Mouse (Mus musculus) liver, embryonic 11.5 days (tissue): Measurements from ENCODE around the gene Gdf11. TPM values are rescaled to one million over a fixed set of nuclear protein-coding genes. Genes with fewer than 3 reads are reported as not detected.

Experiments
- ATAC-seq: fragments of 200-750 bp; cut with Nextera tagmentation; replicated peaks from 2 replicates; pipeline ENCODE4 v1.8.0; 2017; ENCODE audit warnings: moderate number of reproducible peaks, mild to moderate bottlenecking, moderate TSS enrichment, moderate library complexity; ENCODE audit not compliant: low FRiP score
- DNase-seq: peaks from one replicate; pipeline ENCODE4 v3.0.0-alpha.2; 2017; ENCODE audit warnings: low spot score
- H3K27ac ChIP-seq: fragments of 300-500 bp; sonication (generic); 2 replicates; pipeline ENCODE4 v1.5.1; 2014; ENCODE audit warnings: mild to moderate bottlenecking, low read depth, low read length, control low read depth
- H3K27me3 ChIP-seq: fragments of 300-500 bp; sonication (generic); replicated peaks from 2 replicates; pipeline ENCODE4 v1.6.1; 2014; ENCODE audit warnings: low read length, mixed read lengths; ENCODE audit not compliant: control insufficient read depth, insufficient read depth
- H3K36me3 ChIP-seq: fragments of 300-500 bp; sonication (generic); 2 replicates; pipeline ENCODE4 v1.6.1; 2014; ENCODE audit warnings: mild to moderate bottlenecking, low read length, moderate library complexity, mixed read lengths; ENCODE audit not compliant: control insufficient read depth, insufficient read depth
- H3K4me1 ChIP-seq: fragments of 300-500 bp; sonication (generic); replicated peaks from 2 replicates; pipeline ENCODE4 v1.6.1; 2014; ENCODE audit warnings: low read length, mixed read lengths; ENCODE audit not compliant: control insufficient read depth, insufficient read depth
- H3K4me2 ChIP-seq: fragments of 300-500 bp; sonication (generic); 2 replicates; pipeline ENCODE4 v1.6.1; 2014; ENCODE audit warnings: mild to moderate bottlenecking, control low read depth, moderate library complexity
- H3K4me3 ChIP-seq: fragments of 300-500 bp; sonication (generic); 2 replicates; pipeline ENCODE4 v1.5.1; 2014; ENCODE audit warnings: low read depth, low read length, control low read depth
- H3K9ac ChIP-seq: fragments of 300-500 bp; sonication (generic); 2 replicates; pipeline ENCODE4 v1.6.1; 2014; ENCODE audit warnings: low read depth, low read length, control low read depth
- H3K9me3 ChIP-seq: fragments of 300-500 bp; sonication (generic); 2 replicates; pipeline ENCODE4 v1.6.1; 2016; ENCODE audit warnings: low read length, inconsistent platforms, mixed read lengths; ENCODE audit not compliant: control insufficient read depth
- WGBS: fragments of 180-500 bp; shearing (Covaris S2); extraction: QIAGEN DNeasy Blood & Tissue Kit; methylation state at CpG from one replicate; pipeline ENCODE4 v1.1.7; 2014; 5-methylcytosine and 5-hydroxymethylcytosine counted together
- polyA plus RNA-seq: library from polyadenylated mRNA; unstranded; fragments of >200 nt; fragmentation: Nextera tagmentation; extraction: Ambion mirVana; gene quantifications from 2 replicates; pipeline ENCODE4 v1.2.1, GENCODE M21; 2014

Gene Gdf11
- polyA plus RNA-seq, 1 experiment from 2014 or later, result 3.5 TPM

GRCm38 (mm10) chr10:128933976-128934721, 42.6 kb upstream of the Gdf11 start:
- H3K9me3 ChIP-seq, result no peaks in the 10 kb centered on the region
- no peak for DNase-seq
- H3K27me3 ChIP-seq, result peaks cover 60% of the 10 kb centered on the region
- H3K27ac ChIP-seq, result no peak overlapping the region
- no peak for ATAC-seq
- no peak overlapping the region for H3K9ac ChIP-seq
- H3K36me3 ChIP-seq, result no peaks in the 10 kb centered on the region
- peak overlapping the region; percentile 60 for H3K4me2 ChIP-seq
- 6% methylated on average over 21 of the region's 21 CpGs for WGBS
- no peaks in the 10 kb centered on the region for H3K4me1 ChIP-seq
- H3K4me3 ChIP-seq, result peak overlapping the region; percentile 37

- H3K36me3 ChIP-seq, result no peaks in the 10 kb centered on the region
- peak within 1 kb of the TSS; percentile 60 for H3K4me2 ChIP-seq
- no peak for DNase-seq
- H3K4me1 ChIP-seq, result no peaks in the 10 kb centered on the region
- peak within 1 kb of the TSS; percentile 37 for H3K4me3 ChIP-seq
- no peak within 1 kb of the TSS for H3K9ac ChIP-seq
- peaks cover 64% of the 10 kb centered on the region for H3K27me3 ChIP-seq
- H3K27ac ChIP-seq, result no peak within 1 kb of the TSS
- 1% methylated on average over 26 of the region's 26 CpGs for WGBS
- no peaks in the 10 kb centered on the region for H3K9me3 ChIP-seq
- peak; percentile 60 for ATAC-seq
Measured at GRCm38 (mm10) chr10:128933574-128933973, 42.1 kb upstream of the Gdf11 start, which contains the start of gene Itga7. Gene Itga7, plus strand, starts transcription at chr10:128933818.

- Histone ChIP-seq H3K27me3 (peaks cover 72% of the 10 kb centered on the region), H3K36me3 (no peaks in the 10 kb centered on the region), H3K9ac (no peak overlapping the region), H3K4me2 (no peak overlapping the region), H3K9me3 (no peaks in the 10 kb centered on the region), H3K4me3 (no peak overlapping the region), H3K27ac (no peak overlapping the region), H3K4me1 (no peaks in the 10 kb centered on the region)
- DNase-seq, result no peak
- 53% methylated on average over 2 of the region's 2 CpGs for WGBS
- ATAC-seq, result no peak
Measured at GRCm38 (mm10) chr10:128931441-128931840, 39.9 kb upstream of the Gdf11 start.

- H3K27me3 ChIP-seq, result peaks cover 56% of the 10 kb centered on the region
- no peak for ATAC-seq
- WGBS, result 73% methylated on average over 7 of the region's 7 CpGs
Measured at GRCm38 (mm10) chr10:128929638-128930378, 38.3 kb upstream of the Gdf11 start.

GRCm38 (mm10) chr10:128928356-128928755, 36.8 kb upstream of the Gdf11 start:
- Histone ChIP-seq H3K27me3 (peaks cover 42% of the 10 kb centered on the region), H3K4me1 (peaks cover 6% of the 10 kb centered on the region; the same call in 1 of the 2 replicates), H3K9ac (no peak overlapping the region), H3K27ac (no peak overlapping the region), H3K9me3 (no peaks in the 10 kb centered on the region), H3K36me3 (no peaks in the 10 kb centered on the region), H3K4me2 (no peak overlapping the region), H3K4me3 (no peak overlapping the region)
- DNase-seq (no peak), ATAC-seq (no peak)
- WGBS, result 48% methylated on average over 4 of the region's 4 CpGs

More at GRCm38 (mm10) chr10:128929638-128930378, 38.3 kb upstream of the Gdf11 start:
- no peak for DNase-seq
- no peaks in the 10 kb centered on the region for H3K9me3 ChIP-seq
- no peak overlapping the region for H3K4me2 ChIP-seq
- H3K27ac ChIP-seq, result no peak overlapping the region
- no peak overlapping the region for H3K4me3 ChIP-seq
- H3K4me1 ChIP-seq, result no peaks in the 10 kb centered on the region
- no peaks in the 10 kb centered on the region for H3K36me3 ChIP-seq
- no peak overlapping the region for H3K9ac ChIP-seq

- Histone ChIP-seq H3K9ac (peak within 1 kb of the TSS; percentile 83), H3K4me3 (peak within 1 kb of the TSS; percentile 79), H3K27ac (peak within 1 kb of the TSS; percentile 74), H3K36me3 (0 out of 2 replicates have a peak, but pooled peaks cover 2% of the 10 kb centered on the region), H3K4me2 (peak within 1 kb of the TSS; percentile 83), H3K4me1 (peaks cover 13% of the 10 kb centered on the region; the same call in 1 of the 2 replicates), H3K27me3 (peaks cover 10% of the 10 kb centered on the region), H3K9me3 (no peaks in the 10 kb centered on the region)
- no peak for DNase-seq
- ATAC-seq, result no peak
- 54% methylated on average over 9 of the region's 9 CpGs for WGBS
Measured at GRCm38 (mm10) chr10:128923935-128924334, 32.4 kb upstream of the Gdf11 start, which contains the start of gene Bloc1s1. Gene Bloc1s1, minus strand, starts transcription at chr10:128924035.

GRCm38 (mm10) chr10:128923013-128923691, 31.6 kb upstream of the Gdf11 start:
- Histone ChIP-seq H3K4me3 (peak overlapping the region; percentile 79), H3K9ac (peak overlapping the region; percentile 83), H3K9me3 (no peaks in the 10 kb centered on the region), H3K36me3 (peaks cover 2% of the 10 kb centered on the region; the same call in 1 of the 2 replicates), H3K4me2 (peak overlapping the region; percentile 83), H3K27me3 (peaks cover 7% of the 10 kb centered on the region), H3K27ac (peak overlapping the region; percentile 74), H3K4me1 (peaks cover 13% of the 10 kb centered on the region; the same call in 1 of the 2 replicates)
- ATAC-seq, result peak; percentile 97
- peak; percentile 85 for DNase-seq
- WGBS, result under 1% methylated on average over 42 of the region's 42 CpGs

GRCm38 (mm10) chr10:128922822-128923012, 31.2 kb upstream of the Gdf11 start, which contains the start of gene Rdh5:
Gene Rdh5, minus strand, starts transcription at chr10:128922888.
- peaks cover 5% of the 10 kb centered on the region; the same call in 1 of the 2 replicates for H3K36me3 ChIP-seq
- H3K9ac ChIP-seq, result peak within 1 kb of the TSS; percentile 83
- ATAC-seq (no peak), DNase-seq (no peak)
- H3K4me1 ChIP-seq, result peaks cover 13% of the 10 kb centered on the region; the same call in 1 of the 2 replicates
- H3K4me3 ChIP-seq, result peak within 1 kb of the TSS; percentile 79
- H3K27me3 ChIP-seq, result peaks cover 3% of the 10 kb centered on the region
- peak within 1 kb of the TSS; percentile 83 for H3K4me2 ChIP-seq
- 19% methylated on average over 1 of the region's 1 CpGs for WGBS
- H3K27ac ChIP-seq, result peak within 1 kb of the TSS; percentile 74
- H3K9me3 ChIP-seq, result no peaks in the 10 kb centered on the region
